Mouse (Mus musculus): Measurements from ENCODE around the gene Btbd16. TPM values are rescaled to one million over a fixed set of nuclear protein-coding genes. Genes with fewer than 3 reads are reported as not detected.

Gene Btbd16
- polyA plus RNA-seq, 1 experiment from 2014 or later = not detected

DNA sequence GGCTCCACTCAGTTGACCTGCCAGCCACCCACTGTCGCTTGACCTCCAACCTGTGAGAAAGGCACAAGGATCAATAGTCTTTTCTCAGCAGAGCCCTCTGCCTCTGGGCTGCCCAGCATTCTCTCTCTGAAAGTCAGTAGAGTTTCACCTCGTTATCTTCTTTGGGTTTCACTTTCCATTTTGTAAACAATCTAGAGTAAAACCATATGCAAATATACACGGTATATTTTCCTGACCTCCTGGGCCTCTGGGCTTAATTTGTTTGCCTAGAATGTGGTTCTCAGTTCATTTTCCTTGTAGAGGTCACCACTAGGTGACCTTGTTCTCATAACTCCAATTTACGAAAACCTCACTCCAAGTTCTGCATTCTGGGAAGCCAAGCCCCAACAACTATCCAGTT lies 26.8 kb downstream of the Btbd16 start:
- 57% methylated on average over 4 of the region's 4 CpGs for WGBS

DNA sequence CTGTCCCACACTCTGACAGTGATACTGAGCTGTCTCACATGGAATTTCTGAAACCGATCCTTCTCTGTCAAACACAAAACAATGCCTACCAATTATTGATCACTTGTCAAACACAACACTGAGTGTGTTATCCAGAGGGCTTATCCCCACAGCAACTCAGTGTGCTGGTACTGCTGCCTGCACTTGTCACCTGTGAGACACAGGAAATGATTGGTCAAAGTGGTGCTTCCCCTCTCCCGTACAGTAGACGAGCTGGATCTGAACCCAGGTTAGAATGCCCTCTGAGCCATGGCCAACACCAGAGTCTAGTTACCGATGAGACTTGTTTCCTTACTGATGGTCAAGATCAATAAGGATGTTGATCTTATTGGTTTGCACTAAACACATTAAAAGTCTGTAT lies 27.9 kb downstream of the Btbd16 start:
- Histone ChIP-seq H3K9ac (ENCODE audit: low read depth, low read length) (no peak overlapping the region), H3K9me3 (ENCODE audit: control insufficient read depth, low read length) (no peaks in the 10 kb centered on the region), H3K27ac (ENCODE audit: low read depth, low read length) (no peak overlapping the region), H3K4me1 (ENCODE audit: control insufficient read depth, insufficient read depth, low read length) (no peaks in the 10 kb centered on the region), H3K27me3 (ENCODE audit: control insufficient read depth, insufficient read depth, low read length) (no peaks in the 10 kb centered on the region), H3K4me3 (ENCODE audit: low read length) (no peak overlapping the region), H3K4me2 (replicated peaks; ENCODE audit: low read depth, low read length) (no peak overlapping the region), H3K36me3 (ENCODE audit: control insufficient read depth, insufficient read depth, low read length) (no peaks in the 10 kb centered on the region)
- no peak for ATAC-seq (ENCODE audit: low FRiP score, low TSS enrichment)
- 95% methylated on average over 4 of the region's 4 CpGs for WGBS

More for the DNA sequence above, 26.8 kb downstream of the Btbd16 start:
- Histone ChIP-seq H3K4me3 (ENCODE audit: low read length) (no peak overlapping the region), H3K27me3 (ENCODE audit: control insufficient read depth, insufficient read depth, low read length) (no peaks in the 10 kb centered on the region), H3K9ac (ENCODE audit: low read depth, low read length) (no peak overlapping the region; the same call in 1 of the 2 replicates), H3K4me1 (ENCODE audit: control insufficient read depth, insufficient read depth, low read length) (no peaks in the 10 kb centered on the region), H3K36me3 (ENCODE audit: control insufficient read depth, insufficient read depth, low read length) (no peaks in the 10 kb centered on the region), H3K4me2 (replicated peaks; ENCODE audit: low read depth, low read length) (no peak overlapping the region), H3K27ac (ENCODE audit: low read depth, low read length) (no peak overlapping the region), H3K9me3 (ENCODE audit: control insufficient read depth, low read length) (no peaks in the 10 kb centered on the region)
- ATAC-seq (ENCODE audit: low FRiP score, low TSS enrichment) = no peak

DNA sequence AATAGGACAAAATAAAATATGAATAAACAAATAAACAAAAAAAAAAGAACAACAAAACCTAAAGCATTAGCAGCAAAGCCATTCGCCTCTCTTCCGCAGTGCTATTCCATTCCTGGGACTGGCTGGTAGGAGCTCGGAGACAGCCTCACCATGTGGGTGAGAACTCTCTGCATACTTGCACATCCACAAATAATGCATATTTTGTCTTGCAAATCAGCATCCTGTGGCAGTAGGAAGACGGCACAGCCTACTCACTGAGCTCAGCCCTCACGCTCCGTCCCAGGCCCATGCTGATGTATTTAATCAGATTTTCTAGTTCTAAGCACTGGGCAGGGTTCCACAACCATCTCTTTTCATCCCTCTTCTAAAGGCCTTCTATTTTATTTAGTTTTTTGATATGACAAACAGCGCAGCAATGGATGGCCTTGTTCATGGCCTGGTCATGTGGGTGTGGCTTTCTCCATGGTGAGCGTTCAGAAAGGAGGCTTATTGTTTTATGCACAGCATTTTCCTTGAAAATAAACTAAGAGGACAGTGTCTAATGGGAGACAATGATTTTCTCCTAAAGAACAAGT lies 29.5 kb downstream of the Btbd16 start:
- no peaks in the 10 kb centered on the region for H3K27me3 ChIP-seq (ENCODE audit: control insufficient read depth, insufficient read depth, low read length)
- no peak overlapping the region for H3K27ac ChIP-seq (ENCODE audit: low read depth, low read length)
- no peak overlapping the region for H3K4me2 ChIP-seq (replicated peaks; ENCODE audit: low read depth, low read length)
- no peak overlapping the region for H3K4me3 ChIP-seq (ENCODE audit: low read length)
- 91% methylated on average over 8 of the region's 8 CpGs for WGBS
- H3K4me1 ChIP-seq (ENCODE audit: control insufficient read depth, insufficient read depth, low read length) = no peaks in the 10 kb centered on the region
- no peak overlapping the region for H3K9ac ChIP-seq (ENCODE audit: low read depth, low read length)
- no peaks in the 10 kb centered on the region for H3K36me3 ChIP-seq (ENCODE audit: control insufficient read depth, insufficient read depth, low read length)
- no peak for ATAC-seq (ENCODE audit: low FRiP score, low TSS enrichment)
- H3K9me3 ChIP-seq (ENCODE audit: control insufficient read depth, low read length) = no peaks in the 10 kb centered on the region

DNA sequence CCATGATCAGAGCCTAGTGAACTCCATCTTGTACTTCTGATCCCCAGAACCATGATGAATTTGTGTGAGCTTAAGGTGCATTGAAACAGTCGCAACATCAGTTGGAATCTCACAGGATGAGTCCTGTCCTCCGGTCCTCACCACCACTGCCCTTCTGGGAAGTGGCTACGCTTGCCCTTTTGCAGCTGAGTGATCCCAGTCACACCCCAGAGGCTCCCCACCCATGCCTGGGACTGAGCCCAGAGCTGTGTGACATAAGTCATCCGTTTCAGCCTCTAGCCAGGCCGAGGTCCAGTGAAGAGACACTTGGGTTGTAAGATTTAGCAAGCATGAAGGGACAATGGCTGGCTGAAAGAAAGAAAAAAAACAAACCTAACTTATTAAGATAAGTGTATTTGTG lies 31.1 kb downstream of the Btbd16 start:
- Histone ChIP-seq H3K9me3 (ENCODE audit: control insufficient read depth, low read length) (no peaks in the 10 kb centered on the region), H3K4me1 (ENCODE audit: control insufficient read depth, insufficient read depth, low read length) (no peaks in the 10 kb centered on the region), H3K36me3 (ENCODE audit: control insufficient read depth, insufficient read depth, low read length) (no peaks in the 10 kb centered on the region), H3K27me3 (ENCODE audit: control insufficient read depth, insufficient read depth, low read length) (no peaks in the 10 kb centered on the region), H3K27ac (ENCODE audit: low read depth, low read length) (no peak overlapping the region), H3K9ac (ENCODE audit: low read depth, low read length) (no peak overlapping the region), H3K4me3 (ENCODE audit: low read length) (no peak overlapping the region), H3K4me2 (replicated peaks; ENCODE audit: low read depth, low read length) (no peak overlapping the region)
- WGBS = 55% methylated on average over 5 of the region's 5 CpGs
- no peak for ATAC-seq (ENCODE audit: low FRiP score, low TSS enrichment)

DNA sequence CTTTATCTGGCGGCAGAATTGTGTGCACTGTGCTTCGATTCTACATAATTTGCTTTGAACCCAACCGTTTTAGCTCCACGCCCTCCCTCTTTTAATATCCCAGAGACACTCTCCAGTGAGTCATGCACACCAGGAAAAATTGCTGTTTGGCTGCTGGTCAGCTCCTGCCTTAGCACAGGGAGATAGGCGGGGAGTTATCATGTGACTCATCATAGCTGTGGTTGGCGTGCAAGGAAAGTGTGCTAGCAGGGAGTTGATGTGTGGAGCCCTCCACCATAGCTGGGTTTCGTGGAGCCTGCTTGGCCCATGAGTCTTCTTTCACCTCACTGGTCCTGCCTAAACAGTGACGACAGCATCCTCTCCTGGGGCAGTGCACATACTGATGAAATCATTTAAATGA lies 33.9 kb downstream of the Btbd16 start:
- H3K4me1 ChIP-seq (ENCODE audit: control insufficient read depth, insufficient read depth, low read length) = no peaks in the 10 kb centered on the region
- no peaks in the 10 kb centered on the region for H3K9me3 ChIP-seq (ENCODE audit: control insufficient read depth, low read length)
- no peak overlapping the region for H3K4me2 ChIP-seq (replicated peaks; ENCODE audit: low read depth, low read length)
- H3K27ac ChIP-seq (ENCODE audit: low read depth, low read length) = no peak overlapping the region
- no peak overlapping the region for H3K4me3 ChIP-seq (ENCODE audit: low read length)
- WGBS = 83% methylated on average over 8 of the region's 8 CpGs
- H3K36me3 ChIP-seq (ENCODE audit: control insufficient read depth, insufficient read depth, low read length) = no peaks in the 10 kb centered on the region
- ATAC-seq (ENCODE audit: low FRiP score, low TSS enrichment) = no peak
- H3K27me3 ChIP-seq (ENCODE audit: control insufficient read depth, insufficient read depth, low read length) = no peaks in the 10 kb centered on the region
- H3K9ac ChIP-seq (ENCODE audit: low read depth, low read length) = no peak overlapping the region

DNA sequence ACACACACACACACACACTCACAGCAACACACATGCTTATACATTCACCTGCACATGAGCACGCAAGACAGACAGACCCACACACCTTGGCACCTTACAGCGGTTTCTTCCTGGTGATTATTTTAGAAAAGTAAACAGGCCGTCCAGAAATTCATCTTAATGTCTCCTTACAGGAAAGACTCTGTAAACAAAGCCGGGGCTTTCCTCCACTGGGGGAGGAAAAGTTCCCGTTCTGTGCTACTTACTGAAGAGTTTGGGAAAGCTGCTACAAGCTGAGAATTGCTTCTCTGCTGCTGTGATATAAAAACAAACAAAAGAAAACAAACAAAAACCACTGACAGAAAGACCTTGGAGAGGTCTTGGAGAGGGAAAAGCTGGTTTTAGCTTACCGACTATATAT lies 34.8 kb downstream of the Btbd16 start:
- H3K4me2 ChIP-seq (replicated peaks; ENCODE audit: low read depth, low read length) = no peak overlapping the region
- H3K36me3 ChIP-seq (ENCODE audit: control insufficient read depth, insufficient read depth, low read length) = no peaks in the 10 kb centered on the region
- no peaks in the 10 kb centered on the region for H3K27me3 ChIP-seq (ENCODE audit: control insufficient read depth, insufficient read depth, low read length)
- no peak overlapping the region for H3K4me3 ChIP-seq (ENCODE audit: low read length)
- WGBS = 41% methylated on average over 6 of the region's 6 CpGs
- no peaks in the 10 kb centered on the region for H3K4me1 ChIP-seq (ENCODE audit: control insufficient read depth, insufficient read depth, low read length)
- H3K27ac ChIP-seq (ENCODE audit: low read depth, low read length) = no peak overlapping the region
- H3K9me3 ChIP-seq (ENCODE audit: control insufficient read depth, low read length) = no peaks in the 10 kb centered on the region
- no peak for ATAC-seq (ENCODE audit: low FRiP score, low TSS enrichment)
- no peak overlapping the region for H3K9ac ChIP-seq (ENCODE audit: low read depth, low read length)

DNA sequence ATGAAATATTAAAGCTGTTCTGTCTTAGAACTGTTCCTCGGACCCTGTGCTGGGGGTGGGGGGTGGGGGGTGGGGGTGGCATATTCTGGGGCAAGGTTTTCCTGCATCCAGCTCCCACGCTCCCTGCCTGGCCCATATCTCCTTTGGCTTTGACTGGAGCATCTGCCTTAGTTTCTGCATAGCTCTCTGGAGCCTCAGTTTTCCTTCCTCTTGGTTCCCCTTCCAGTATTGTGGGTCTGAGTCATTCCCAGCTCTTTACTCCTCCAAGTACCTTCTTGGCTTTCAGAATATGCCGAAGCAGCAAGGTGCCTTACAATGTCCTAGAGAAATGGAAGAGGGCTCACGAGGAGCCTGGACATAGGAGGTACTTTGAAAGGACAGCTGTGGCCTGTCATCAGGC lies 36.4 kb downstream of the Btbd16 start:
- Histone ChIP-seq H3K4me3 (ENCODE audit: low read length) (no peak overlapping the region), H3K27me3 (ENCODE audit: control insufficient read depth, insufficient read depth, low read length) (no peaks in the 10 kb centered on the region), H3K27ac (ENCODE audit: low read depth, low read length) (no peak overlapping the region), H3K4me1 (ENCODE audit: control insufficient read depth, insufficient read depth, low read length) (no peaks in the 10 kb centered on the region), H3K9ac (ENCODE audit: low read depth, low read length) (no peak overlapping the region), H3K36me3 (ENCODE audit: control insufficient read depth, insufficient read depth, low read length) (no peaks in the 10 kb centered on the region), H3K4me2 (replicated peaks; ENCODE audit: low read depth, low read length) (no peak overlapping the region), H3K9me3 (ENCODE audit: control insufficient read depth, low read length) (no peaks in the 10 kb centered on the region)
- ATAC-seq (ENCODE audit: low FRiP score, low TSS enrichment) = no peak
- 61% methylated on average over 4 of the region's 4 CpGs for WGBS

DNA sequence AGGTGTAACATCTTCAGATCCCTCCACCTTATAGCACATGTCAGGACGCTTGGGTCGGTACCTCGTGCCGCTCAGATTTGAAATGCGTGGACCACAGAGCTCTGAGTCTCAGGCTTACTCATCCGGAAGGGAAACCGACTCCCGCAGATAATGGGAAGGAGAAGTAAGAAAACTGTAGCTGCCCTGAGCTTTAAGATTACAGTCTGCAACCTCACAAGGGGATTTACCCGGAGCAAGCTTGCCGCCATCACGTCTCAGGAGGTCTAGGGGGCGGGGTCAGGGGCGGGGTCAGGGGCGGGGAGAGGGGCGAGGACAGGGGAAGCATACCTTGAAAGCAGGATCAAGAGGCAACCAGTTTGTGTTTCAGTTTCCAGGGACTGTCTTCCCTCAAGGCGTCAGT lies 38.5 kb downstream of the Btbd16 start:
- ATAC-seq (ENCODE audit: low FRiP score, low TSS enrichment) = no peak
- Histone ChIP-seq H3K27ac (ENCODE audit: low read depth, low read length) (no peak overlapping the region), H3K36me3 (ENCODE audit: control insufficient read depth, insufficient read depth, low read length) (no peaks in the 10 kb centered on the region), H3K4me1 (ENCODE audit: control insufficient read depth, insufficient read depth, low read length) (no peaks in the 10 kb centered on the region), H3K4me3 (ENCODE audit: low read length) (no peak overlapping the region), H3K9me3 (ENCODE audit: control insufficient read depth, low read length) (no peaks in the 10 kb centered on the region), H3K9ac (ENCODE audit: low read depth, low read length) (no peak overlapping the region), H3K27me3 (ENCODE audit: control insufficient read depth, insufficient read depth, low read length) (no peaks in the 10 kb centered on the region), H3K4me2 (replicated peaks; ENCODE audit: low read depth, low read length) (0 out of 2 replicates have a peak overlapping the region, but pooled peaks have one; percentile 15)
- 44% methylated on average over 16 of the region's 16 CpGs for whole genome bisulfite sequencing

DNA sequence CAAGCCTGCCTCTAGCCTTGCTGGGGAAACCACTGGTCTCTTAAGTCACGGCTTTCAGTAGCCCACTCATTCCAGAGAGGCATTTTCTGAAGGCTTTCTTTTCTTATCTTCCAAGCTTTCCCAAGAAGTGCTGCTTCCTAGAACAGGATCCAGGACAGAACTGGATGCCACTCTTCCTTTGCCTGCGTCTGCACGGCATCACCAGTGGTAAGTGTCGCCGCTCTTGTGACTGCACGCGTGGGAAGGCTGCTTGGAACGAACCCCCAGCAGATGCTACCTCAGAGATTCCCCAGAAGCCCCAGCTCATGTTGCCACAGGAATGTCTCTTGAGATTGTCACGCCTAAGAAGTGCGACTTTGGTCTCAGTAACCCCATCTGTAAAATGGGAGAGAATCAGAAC lies 41.7 kb downstream of the Btbd16 start:
- H3K4me3 ChIP-seq (ENCODE audit: low read length) = no peak overlapping the region
- H3K9ac ChIP-seq (ENCODE audit: low read depth, low read length) = no peak overlapping the region
- no peak overlapping the region for H3K4me2 ChIP-seq (replicated peaks; ENCODE audit: low read depth, low read length)
- no peaks in the 10 kb centered on the region for H3K9me3 ChIP-seq (ENCODE audit: control insufficient read depth, low read length)
- no peaks in the 10 kb centered on the region for H3K36me3 ChIP-seq (ENCODE audit: control insufficient read depth, insufficient read depth, low read length)
- no peaks in the 10 kb centered on the region for H3K4me1 ChIP-seq (ENCODE audit: control insufficient read depth, insufficient read depth, low read length)
- no peak for ATAC-seq (ENCODE audit: low FRiP score, low TSS enrichment)
- H3K27ac ChIP-seq (ENCODE audit: low read depth, low read length) = no peak overlapping the region
- WGBS = 96% methylated on average over 10 of the region's 10 CpGs
- no peaks in the 10 kb centered on the region for H3K27me3 ChIP-seq (ENCODE audit: control insufficient read depth, insufficient read depth, low read length)
